Mouse (Mus musculus): ENCODE measurements around the gene Rapgef5.

DNA sequence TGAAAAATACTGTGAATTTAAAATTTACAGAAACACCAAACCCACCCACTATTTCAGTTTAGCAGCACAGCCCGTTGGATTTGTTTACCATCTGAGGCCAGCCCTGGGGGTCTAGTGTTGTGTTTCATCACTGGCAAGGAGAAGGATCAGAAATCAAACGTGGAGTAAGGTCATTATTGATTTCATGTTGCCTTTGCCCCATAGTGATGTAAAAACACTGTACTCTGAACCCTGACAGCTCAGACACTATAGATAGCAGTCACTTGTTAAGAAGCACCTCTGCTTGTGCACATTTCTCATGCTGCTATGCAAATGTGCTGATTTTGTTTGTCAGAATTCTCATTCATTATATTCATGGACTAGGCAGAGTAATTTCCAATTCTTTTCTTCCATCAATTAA is 265.1 kb downstream of the Rapgef5 start:
- TF ChIP-seq CTCF (IDR thresholded peaks at IDR 0.05; ENCODE audit: control insufficient read depth, insufficient read depth, insufficient read length) = no peak
- no peak for TF ChIP-seq MYOG (IDR thresholded peaks at IDR 0.05; ENCODE audit: control insufficient read depth, extremely low read depth, insufficient read length)
